8 mouse cellular contexts compared by ENCODE assay signal in the genomic region with DNA sequence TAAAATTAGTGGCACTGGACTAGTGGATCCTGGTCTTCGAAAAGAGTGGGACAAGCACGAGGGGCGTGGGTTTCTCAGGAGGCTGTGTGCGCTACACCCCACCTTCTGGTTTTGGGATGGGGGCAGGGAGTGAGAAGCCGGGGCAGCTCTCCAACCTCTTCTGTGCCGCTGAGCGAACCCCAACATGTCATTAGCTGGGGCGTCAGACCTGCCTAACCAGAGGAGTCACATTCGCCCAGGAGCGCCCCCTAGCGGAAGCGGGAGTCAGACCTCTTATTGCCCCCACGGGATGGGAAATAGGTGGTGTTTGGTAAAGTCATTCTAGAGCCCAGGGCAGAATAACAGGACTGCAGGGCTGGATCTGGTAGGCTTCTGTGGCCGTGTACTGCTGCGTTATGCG. TPM values are rescaled to one million over a fixed set of nuclear protein-coding genes. Genes with fewer than 3 reads are reported as not detected.
DNase-seq lines count a peak whose midpoint lies in the region; ATAC-seq and TF ChIP-seq lines count a peak whose summit lies in the region.

No protein-coding gene starts in this region.

- DNase-seq in NIH3T3 (ENCODE audit: low read depth): peak; percentile 91
- DNase-seq in cerebellum, adult 18-20 months: peak; percentile 58 to 73
- no peak for DNase-seq in forebrain, postnatal 0 days
- peak; percentile 65 to 69 for DNase-seq in layer of hippocampus, postnatal 36 days
- DNase-seq in lung, postnatal 4 days: peak; percentile 77 to 84
- DNase-seq in right cerebral cortex, postnatal 4 days: peak; percentile 78
- peak; percentile 66 to 80 for DNase-seq in urinary bladder, postnatal 4 days (ENCODE audit: low spot score in 2 of 2)

- no peaks in the 10 kb centered on the region for H3K27me3 ChIP-seq in forebrain, postnatal 0 days (ENCODE audit: insufficient read depth, low read length)
- H3K27me3 ChIP-seq in hindbrain, embryonic 12.5 days: peaks cover 17% of the 10 kb centered on the region; the same call in 1 of the 2 replicates

- H3K9me3 ChIP-seq in forebrain, postnatal 0 days (ENCODE audit: low read length): no peaks in the 10 kb centered on the region
- H3K9me3 ChIP-seq in hindbrain, embryonic 12.5 days (replicated peaks): no peaks in the 10 kb centered on the region

- 11% methylated on average over 16 of the region's 16 CpGs for WGBS in forebrain, postnatal 0 days
- WGBS in hindbrain, embryonic 12.5 days: 12% methylated on average over 16 of the region's 16 CpGs

- H3K27ac ChIP-seq in forebrain, postnatal 0 days (ENCODE audit: low read depth, low read length): no peak overlapping the region
- H3K27ac ChIP-seq in hindbrain, embryonic 12.5 days: no peak overlapping the region

- H3K36me3 ChIP-seq in forebrain, postnatal 0 days (ENCODE audit: insufficient read depth): peaks cover 9% of the 10 kb centered on the region; the same call in 1 of the 2 replicates
- H3K36me3 ChIP-seq in hindbrain, embryonic 12.5 days: peaks cover 10% of the 10 kb centered on the region

- H3K4me1 ChIP-seq in forebrain, postnatal 0 days (ENCODE audit: insufficient read depth): no peaks in the 10 kb centered on the region; the same call in 1 of the 2 replicates
- H3K4me1 ChIP-seq in hindbrain, embryonic 12.5 days: peaks cover 28% of the 10 kb centered on the region

- peak overlapping the region; percentile 95 for H3K4me2 ChIP-seq in forebrain, postnatal 0 days (ENCODE audit: low read depth)
- H3K4me2 ChIP-seq in hindbrain, embryonic 12.5 days (replicated peaks): peak overlapping the region; percentile 96

- ATAC-seq in forebrain, postnatal 0 days: no peak
- no peak for ATAC-seq in hindbrain, embryonic 12.5 days (ENCODE audit: low FRiP score)

- H3K9ac ChIP-seq in forebrain, postnatal 0 days: no peak overlapping the region
- H3K9ac ChIP-seq in hindbrain, embryonic 12.5 days: no peak overlapping the region

- peak; percentile 70 for TF ChIP-seq CTCF in forebrain, postnatal 0 days (IDR thresholded peaks at IDR 0.05; ENCODE audit: low read depth)

- peak overlapping the region; percentile 65 for H3K4me3 ChIP-seq in forebrain, postnatal 0 days (ENCODE audit: low read depth, low read length)
- peak overlapping the region; percentile 66 for H3K4me3 ChIP-seq in hindbrain, embryonic 12.5 days

RNA-seq across cellular contexts. Expression of a gene that starts 2.2 kb away (rescaled TPM):
- 0.76 and 1.2 TPM in 2 replicates for total RNA-seq in forebrain, postnatal 0 days (2014; rRNA removed)
- polyA plus RNA-seq in forebrain, postnatal 0 days (2015; fragmentation: Nextera tagmentation; extraction: Ambion mirVana): 2.0 and 2.1 TPM in 2 replicates
- 4.7 and 5.5 TPM in 2 replicates for polyA plus RNA-seq in hindbrain, embryonic 12.5 days (2016; fragmentation: Nextera tagmentation; extraction: Ambion mirVana)
- 1 to 10 TPM; 6.0 to 7.0 TPM for total RNA-seq in layer of hippocampus, postnatal 36 days (2021)

RNA-seq across cellular contexts. Expression of a gene that starts 2.4 kb away (rescaled TPM):
- 12.1 and 15.5 TPM in 2 replicates for total RNA-seq in forebrain, postnatal 0 days (2014; rRNA removed)
- polyA plus RNA-seq in forebrain, postnatal 0 days (2015; fragmentation: Nextera tagmentation; extraction: Ambion mirVana): 19.4 and 21.6 TPM in 2 replicates
- 17.3 and 20.4 TPM in 2 replicates for polyA plus RNA-seq in hindbrain, embryonic 12.5 days (2016; fragmentation: Nextera tagmentation; extraction: Ambion mirVana)
- 10 to 100 TPM; 17.6 to 19.4 TPM for total RNA-seq in layer of hippocampus, postnatal 36 days (2021)

RNA-seq across cellular contexts. Expression of a gene that starts 17.1 kb away (rescaled TPM):
- total RNA-seq in forebrain, postnatal 0 days (2014; rRNA removed): 56.6 and 73.6 TPM in 2 replicates
- polyA plus RNA-seq in forebrain, postnatal 0 days (2015; fragmentation: Nextera tagmentation; extraction: Ambion mirVana): 80.5 and 81.0 TPM in 2 replicates
- polyA plus RNA-seq in hindbrain, embryonic 12.5 days (2016; fragmentation: Nextera tagmentation; extraction: Ambion mirVana): 95.6 and 96.8 TPM in 2 replicates
- 10 to 100 TPM; 44.4 to 53.4 TPM for total RNA-seq in layer of hippocampus, postnatal 36 days (2021)

RNA-seq across cellular contexts. Expression of a gene that starts 20.1 kb away (rescaled TPM):
- total RNA-seq in forebrain, postnatal 0 days (2014; rRNA removed): 47.7 and 58.2 TPM in 2 replicates
- 17.9 and 21.8 TPM in 2 replicates for polyA plus RNA-seq in forebrain, postnatal 0 days (2015; fragmentation: Nextera tagmentation; extraction: Ambion mirVana)
- 21.3 and 24.6 TPM in 2 replicates for polyA plus RNA-seq in hindbrain, embryonic 12.5 days (2016; fragmentation: Nextera tagmentation; extraction: Ambion mirVana)
- 10 to 100 TPM; 36.2 to 37.1 TPM for total RNA-seq in layer of hippocampus, postnatal 36 days (2021)

RNA-seq across cellular contexts. Expression of a gene that starts 42.2 kb away (rescaled TPM):
- total RNA-seq in forebrain, postnatal 0 days (2014; rRNA removed): 2.2 and 3.0 TPM in 2 replicates
- 2.1 and 2.9 TPM in 2 replicates for polyA plus RNA-seq in forebrain, postnatal 0 days (2015; fragmentation: Nextera tagmentation; extraction: Ambion mirVana)
- 3.2 and 4.1 TPM in 2 replicates for polyA plus RNA-seq in hindbrain, embryonic 12.5 days (2016; fragmentation: Nextera tagmentation; extraction: Ambion mirVana)
- 1 to 10 TPM; 3.1 to 3.4 TPM for total RNA-seq in layer of hippocampus, postnatal 36 days (2021)
